Mouse (Mus musculus): Measurements from ENCODE around the gene Dpp9.

GRCm38 (mm10) chr17:56162231-56162774, 56.4 kb downstream of the Dpp9 start, which contains the start of gene Tnfaip8l1:
- TF ChIP-seq MYOG (IDR thresholded peaks at IDR 0.05; ENCODE audit: control insufficient read depth, extremely low read depth, insufficient read length) = no peak
- no peak for TF ChIP-seq CTCF (IDR thresholded peaks at IDR 0.05; ENCODE audit: control insufficient read depth, insufficient read depth, insufficient read length)
- no peak for TF ChIP-seq MYOD1 (IDR thresholded peaks at IDR 0.05; ENCODE audit: control insufficient read depth, insufficient read length, low read depth)
- TF ChIP-seq USF1 (IDR thresholded peaks at IDR 0.05; ENCODE audit: low read depth) = no peak
- no peak for TF ChIP-seq MAX (IDR thresholded peaks at IDR 0.05)

Measured in C2C12 (cell line).